Mouse (Mus musculus): ENCODE measurements around the gene Gm6034. TPM values are rescaled to one million over a fixed set of nuclear protein-coding genes. Genes with fewer than 3 reads are reported as not detected.
A peak's percentile ranks its signal among the peaks of the same experiment; 100 is the strongest.
"Not testable (repeated sequence)": the region's sequence is repeated elsewhere in the genome, so short reads cannot be mapped to it uniquely, and the experiment has no call there.

The Gm6034 gene
- polyA plus RNA-seq (2012), result not detected in 2 replicates

DNA sequence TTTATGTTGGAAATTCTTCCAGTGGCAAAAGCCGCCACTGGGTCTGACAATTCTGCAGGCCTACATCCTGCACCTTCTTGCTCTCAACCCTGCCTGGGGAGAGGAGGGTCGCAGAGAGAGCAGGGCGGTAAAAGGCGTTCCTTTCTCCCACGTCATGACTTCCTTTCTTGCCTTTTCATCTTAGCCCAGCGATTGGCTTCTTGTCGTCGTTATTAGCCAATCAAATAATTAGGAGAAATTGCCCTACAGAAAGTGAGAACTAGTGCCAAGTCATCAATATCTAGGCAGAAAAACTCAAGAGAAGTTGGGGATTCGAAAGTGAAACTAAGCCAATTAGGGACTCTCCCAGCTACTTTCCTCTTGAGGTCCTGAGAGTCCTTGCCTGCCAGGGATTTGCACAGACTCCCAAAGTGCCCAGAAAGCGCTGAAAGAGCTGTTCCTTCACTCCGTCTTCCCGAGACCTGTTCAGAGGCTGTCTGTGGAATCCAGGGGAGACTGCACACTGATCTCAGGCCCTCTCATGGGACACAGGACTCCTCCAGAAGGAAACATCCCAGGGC is at the start of gene Gm6034, which contains the start of gene H2-T22:
Gene Gm6034 (plus strand): TSS at position 352 of the 560 bp plus-strand sequence.
Gene H2-T22 (minus strand): TSS at position 138 of the 560 bp plus-strand sequence.
- Histone ChIP-seq H3K4me1 (ENCODE audit: control insufficient read depth) (peaks cover 12% of the 10 kb centered on the region), H3K4me3 (replicated peaks) (peak within 1 kb of the TSS; percentile 62)
- H3K9me3 ChIP-seq (ENCODE audit: control insufficient read depth, low read length); H3K27me3 ChIP-seq (ENCODE audit: control insufficient read depth); H3K36me3 ChIP-seq (ENCODE audit: control insufficient read depth): not testable (repeated sequence)

DNA sequence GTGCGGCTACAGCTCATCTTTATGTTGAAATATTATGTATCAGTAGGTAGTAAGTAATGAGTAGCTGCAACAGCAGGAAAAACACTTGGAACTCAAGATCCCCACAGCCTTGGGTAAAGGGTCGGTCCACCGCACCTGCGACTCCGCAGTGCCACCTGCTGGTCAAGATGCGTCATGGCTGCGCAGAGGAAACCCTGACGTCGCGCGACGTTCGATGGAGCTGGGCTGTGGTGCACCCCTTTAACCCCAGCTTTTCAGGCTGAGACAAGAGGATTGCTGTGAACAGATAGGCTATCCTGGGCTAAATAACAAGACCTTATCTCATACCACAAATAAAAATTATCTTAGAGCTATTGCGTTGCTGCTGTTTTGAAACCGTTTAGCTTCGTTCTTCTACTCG is 49.1 kb upstream of the Gm6034 start:
- H3K4me1 ChIP-seq (ENCODE audit: control insufficient read depth), result peaks cover 54% of the 10 kb centered on the region
- no peaks in the 10 kb centered on the region for H3K9me3 ChIP-seq (ENCODE audit: control insufficient read depth, low read length)
- peaks cover 2% of the 10 kb centered on the region; the same call in 1 of the 2 replicates for H3K36me3 ChIP-seq (ENCODE audit: control insufficient read depth)
- TF ChIP-seq TAL1 (IDR thresholded peaks at IDR 0.05; ENCODE audit: low read length) (no peak), GATA1 (IDR thresholded peaks at IDR 0.05; ENCODE audit: low read length) (no peak)
- no peaks in the 10 kb centered on the region for H3K27me3 ChIP-seq (ENCODE audit: control insufficient read depth)
- H3K4me3 ChIP-seq (replicated peaks), result peak overlapping the region; percentile 83

DNA sequence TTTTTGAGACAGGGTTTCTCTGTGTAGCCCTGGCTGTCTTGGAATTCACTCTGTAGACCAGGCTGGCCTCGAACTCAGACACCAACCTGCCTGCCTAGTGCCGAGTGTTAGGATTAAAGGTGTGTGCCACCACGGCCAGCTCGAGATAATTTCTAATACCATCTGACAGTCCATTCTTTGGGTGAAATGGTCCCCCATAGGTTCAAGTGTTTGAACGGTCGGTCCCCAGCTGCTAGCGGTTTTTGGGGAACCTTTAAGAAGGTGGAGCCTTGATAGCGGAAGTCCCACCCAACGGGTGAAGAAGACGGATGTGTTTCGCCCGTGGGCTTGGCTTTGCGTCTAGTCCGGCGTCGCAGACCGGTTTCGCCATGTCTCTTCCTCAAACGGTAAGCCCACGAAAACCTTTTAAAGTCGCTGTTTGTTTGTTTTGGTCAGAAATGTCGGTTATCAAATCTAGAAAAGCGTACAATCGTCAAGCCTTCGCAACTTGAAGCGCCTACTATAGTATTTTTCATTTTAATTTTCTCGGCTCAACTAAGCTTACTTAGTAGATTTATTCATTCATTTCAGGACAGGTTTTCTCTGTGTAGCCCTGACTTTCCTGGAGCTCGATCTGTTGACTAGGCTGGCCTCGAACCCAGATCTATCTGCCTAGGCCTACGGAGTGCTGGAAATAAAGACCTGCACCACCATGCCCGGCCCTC is 48.4 kb upstream of the Gm6034 start:
- H3K36me3 ChIP-seq (ENCODE audit: control insufficient read depth), result peaks cover 6% of the 10 kb centered on the region
- no peaks in the 10 kb centered on the region for H3K9me3 ChIP-seq (ENCODE audit: control insufficient read depth, low read length)
- TF ChIP-seq GATA1 (IDR thresholded peaks at IDR 0.05; ENCODE audit: low read length) (no peak), TAL1 (IDR thresholded peaks at IDR 0.05; ENCODE audit: low read length) (no peak)
- H3K4me1 ChIP-seq (ENCODE audit: control insufficient read depth), result peaks cover 61% of the 10 kb centered on the region
- peak overlapping the region; percentile 83 for H3K4me3 ChIP-seq (replicated peaks)
- no peaks in the 10 kb centered on the region for H3K27me3 ChIP-seq (ENCODE audit: control insufficient read depth)

DNA sequence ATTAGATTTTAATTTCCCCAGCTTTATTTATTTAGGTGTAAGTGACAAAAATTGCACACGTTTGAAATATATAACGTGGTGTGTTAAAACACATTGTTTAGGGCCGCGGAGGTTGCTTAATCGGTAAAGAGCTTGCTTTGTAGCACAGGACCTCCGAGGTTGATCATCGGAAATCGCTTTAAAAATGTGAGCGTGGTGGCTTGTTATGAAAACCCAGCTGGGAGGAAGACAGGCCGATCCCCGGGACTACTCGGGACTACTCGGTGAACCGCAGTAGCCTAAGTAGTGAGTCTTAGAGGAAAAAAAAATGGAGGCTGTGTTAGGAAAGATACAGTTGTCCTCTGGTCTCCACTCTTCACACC is 47.9 kb upstream of the Gm6034 start:
- peak overlapping the region; percentile 83 for H3K4me3 ChIP-seq (replicated peaks)
- peaks cover 65% of the 10 kb centered on the region for H3K4me1 ChIP-seq (ENCODE audit: control insufficient read depth)

GRCm38 (mm10) chr17:35996949-35997348 is 45.8 kb upstream of the Gm6034 start:
- Histone ChIP-seq H3K4me3 (replicated peaks) (peak overlapping the region; percentile 69), H3K9me3 (ENCODE audit: control insufficient read depth, low read length) (peaks cover 16% of the 10 kb centered on the region), H3K36me3 (ENCODE audit: control insufficient read depth) (peaks cover 27% of the 10 kb centered on the region), H3K27me3 (ENCODE audit: control insufficient read depth) (no peaks in the 10 kb centered on the region), H3K4me1 (ENCODE audit: control insufficient read depth) (peaks cover 83% of the 10 kb centered on the region)
- no peak for TF ChIP-seq TAL1 (IDR thresholded peaks at IDR 0.05; ENCODE audit: low read length)
- no peak for TF ChIP-seq GATA1 (IDR thresholded peaks at IDR 0.05; ENCODE audit: low read length)

More for the DNA sequence above, 47.9 kb upstream of the Gm6034 start:
- Histone ChIP-seq H3K9me3 (ENCODE audit: control insufficient read depth, low read length) (peaks cover under 1% of the 10 kb centered on the region; the same call in 1 of the 2 replicates), H3K36me3 (ENCODE audit: control insufficient read depth) (peaks cover 11% of the 10 kb centered on the region), H3K27me3 (ENCODE audit: control insufficient read depth) (no peaks in the 10 kb centered on the region)
- TF ChIP-seq GATA1 (IDR thresholded peaks at IDR 0.05; ENCODE audit: low read length) (no peak), TAL1 (IDR thresholded peaks at IDR 0.05; ENCODE audit: low read length) (no peak)

DNA sequence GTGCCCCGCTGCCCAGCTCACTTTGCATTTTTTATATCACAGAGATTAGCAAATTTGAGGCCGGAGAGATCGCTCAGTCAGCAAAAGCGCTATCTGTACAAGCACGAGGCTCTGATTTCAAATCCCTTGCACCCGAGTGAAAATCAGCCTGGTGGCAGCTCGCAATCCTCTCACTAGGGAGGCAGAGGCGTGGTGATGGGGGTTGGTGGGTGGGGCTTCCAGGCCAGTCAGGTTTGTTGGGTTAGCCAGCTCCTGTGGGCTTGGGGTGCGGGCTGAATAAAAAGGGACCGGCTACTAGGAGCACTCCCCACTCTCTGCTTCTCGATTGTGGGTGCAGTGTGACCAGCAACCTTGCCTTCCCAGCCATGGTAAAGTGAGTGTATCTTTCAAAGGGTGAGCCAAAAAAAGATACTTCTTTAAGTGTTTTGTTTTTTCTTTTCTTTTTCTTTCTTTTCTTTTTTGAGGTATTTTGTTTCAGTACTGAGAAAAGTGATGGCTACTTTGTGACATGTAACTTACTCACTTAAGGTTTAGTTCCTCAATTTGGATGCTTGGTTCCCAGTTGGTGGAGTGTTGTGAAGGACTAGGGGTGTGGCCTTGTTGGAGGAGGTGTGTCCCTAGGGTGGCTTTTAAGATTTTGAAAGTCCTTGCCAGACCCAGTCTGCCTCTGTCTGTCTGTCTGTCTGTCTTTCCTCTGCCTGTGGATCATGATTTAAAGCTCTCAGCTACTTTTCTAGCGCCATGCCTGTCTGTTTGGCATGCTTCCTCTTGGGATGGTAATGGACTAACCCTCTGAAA is 44.8 kb upstream of the Gm6034 start:
- no peak for TF ChIP-seq TAL1 (IDR thresholded peaks at IDR 0.05; ENCODE audit: low read length)
- no peak for TF ChIP-seq GATA1 (IDR thresholded peaks at IDR 0.05; ENCODE audit: low read length)
- peaks cover 26% of the 10 kb centered on the region for H3K9me3 ChIP-seq (ENCODE audit: control insufficient read depth, low read length)
- no peaks in the 10 kb centered on the region for H3K27me3 ChIP-seq (ENCODE audit: control insufficient read depth)
- H3K4me1 ChIP-seq (ENCODE audit: control insufficient read depth), result peaks cover 88% of the 10 kb centered on the region
- peaks cover 36% of the 10 kb centered on the region for H3K36me3 ChIP-seq (ENCODE audit: control insufficient read depth)
- H3K4me3 ChIP-seq (replicated peaks), result peak overlapping the region; percentile 69

DNA sequence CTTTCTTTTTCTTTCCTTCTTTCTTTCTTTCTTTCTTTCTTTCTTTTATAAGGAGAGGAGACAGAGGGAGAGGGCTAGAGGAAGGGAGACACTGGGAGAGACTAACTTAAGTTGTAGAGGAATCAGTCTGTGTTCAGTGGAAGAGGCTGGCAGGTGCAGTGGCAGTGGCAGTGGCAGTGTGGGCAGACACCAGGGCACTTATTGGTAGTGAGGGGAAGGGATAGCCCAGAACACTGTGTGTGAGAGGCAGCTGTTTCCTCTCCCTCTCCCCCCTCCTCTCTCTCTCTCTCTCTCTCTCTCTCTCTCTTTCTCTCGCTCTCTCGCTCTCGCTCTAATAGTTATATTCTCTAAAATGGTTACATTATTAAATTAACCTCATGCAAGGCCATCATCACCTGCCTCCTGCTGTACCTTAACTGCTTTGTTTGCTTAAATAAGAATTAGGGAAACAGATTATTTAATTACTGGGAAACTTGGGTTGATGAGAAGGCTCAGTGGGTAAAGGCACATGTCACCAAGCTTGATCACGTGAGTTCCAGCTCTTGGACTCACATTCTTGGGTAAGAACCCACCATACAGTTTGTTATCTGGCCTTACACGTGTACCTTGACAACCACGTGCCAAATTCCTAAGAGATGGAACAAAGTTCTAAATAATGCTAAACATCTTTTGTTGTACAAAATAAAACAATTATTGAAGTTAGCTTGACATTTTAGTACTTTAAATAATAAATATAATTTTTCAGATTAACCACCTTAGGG is 44.0 kb upstream of the Gm6034 start:
- peaks cover 45% of the 10 kb centered on the region for H3K36me3 ChIP-seq (ENCODE audit: control insufficient read depth)
- peaks cover 31% of the 10 kb centered on the region for H3K9me3 ChIP-seq (ENCODE audit: control insufficient read depth, low read length)
- H3K27me3 ChIP-seq (ENCODE audit: control insufficient read depth), result no peaks in the 10 kb centered on the region
- peak overlapping the region; percentile 69 for H3K4me3 ChIP-seq (replicated peaks)
- no peak for TF ChIP-seq TAL1 (IDR thresholded peaks at IDR 0.05; ENCODE audit: low read length)
- TF ChIP-seq GATA1 (IDR thresholded peaks at IDR 0.05; ENCODE audit: low read length), result no peak
- H3K4me1 ChIP-seq (ENCODE audit: control insufficient read depth), result peaks cover 86% of the 10 kb centered on the region

- TF ChIP-seq TAL1 (IDR thresholded peaks at IDR 0.05; ENCODE audit: low read length) (no peak), GATA1 (IDR thresholded peaks at IDR 0.05; ENCODE audit: low read length) (no peak)
- H3K36me3 ChIP-seq (ENCODE audit: control insufficient read depth), result peaks cover 51% of the 10 kb centered on the region
- H3K27me3 ChIP-seq (ENCODE audit: control insufficient read depth), result no peaks in the 10 kb centered on the region
- H3K4me3 ChIP-seq (replicated peaks), result peak overlapping the region; percentile 69
- H3K4me1 ChIP-seq (ENCODE audit: control insufficient read depth), result peaks cover 87% of the 10 kb centered on the region
- peaks cover 31% of the 10 kb centered on the region for H3K9me3 ChIP-seq (ENCODE audit: control insufficient read depth, low read length)
These were observed 43.4 kb upstream of the Gm6034 start for GRCm38 (mm10) chr17:35999356-35999755.
